Mouse (Mus musculus) intestine, embryonic 14.5 days (tissue): ENCODE measurements around the gene Fmn2. TPM values are rescaled to one million over a fixed set of nuclear protein-coding genes. Genes with fewer than 3 reads are reported as not detected.

Experiments
- ATAC-seq: fragments of 200-750 bp; cut with Nextera tagmentation; replicated peaks from 2 replicates; pipeline ENCODE4 v1.8.0; 2017; ENCODE audit warnings: low read depth, moderate number of reproducible peaks, moderate TSS enrichment, moderate library complexity; ENCODE audit not compliant: low FRiP score, low TSS enrichment
- DNase-seq: peaks from one replicate; pipeline ENCODE4 v3.0.0-alpha.2; 2018; ENCODE audit warnings: low spot score
- H3K27ac ChIP-seq: fragments of 300-500 bp; sonication (generic); 2 replicates; pipeline ENCODE4 v1.5.1; 2014; ENCODE audit warnings: low read depth, mild to moderate bottlenecking, control low read depth
- H3K27me3 ChIP-seq: fragments of 300-500 bp; sonication (generic); replicated peaks from 2 replicates; pipeline ENCODE4 v1.6.1; 2014; ENCODE audit warnings: low read length, control low read depth; ENCODE audit not compliant: control insufficient read depth, insufficient read depth
- H3K36me3 ChIP-seq: fragments of 300-500 bp; sonication (generic); 2 replicates; pipeline ENCODE4 v1.6.1; 2014; ENCODE audit warnings: low read length, control low read depth; ENCODE audit not compliant: control insufficient read depth, insufficient read depth
- H3K4me1 ChIP-seq: fragments of 300-500 bp; sonication (generic); replicated peaks from 2 replicates; pipeline ENCODE4 v1.6.1; 2014; ENCODE audit warnings: low read length, control low read depth, mixed read lengths; ENCODE audit not compliant: control insufficient read depth, insufficient read depth
- H3K4me2 ChIP-seq: fragments of 300-500 bp; sonication (generic); 2 replicates; pipeline ENCODE4 v1.6.1; 2014; ENCODE audit warnings: low read length
- H3K4me3 ChIP-seq: fragments of 300-500 bp; sonication (generic); 2 replicates; pipeline ENCODE4 v1.5.1; 2014; ENCODE audit warnings: low read depth, low read length, control low read depth, mixed read lengths
- H3K9ac ChIP-seq: fragments of 300-500 bp; sonication (generic); 2 replicates; pipeline ENCODE4 v1.6.1; 2014; ENCODE audit warnings: mild to moderate bottlenecking, low read length
- H3K9me3 ChIP-seq: fragments of 300-500 bp; sonication (generic); 2 replicates; pipeline ENCODE4 v1.6.1; 2016; ENCODE audit warnings: low read length, control low read depth; ENCODE audit not compliant: control insufficient read depth
- WGBS: fragments of 180-500 bp; shearing (Covaris S2); extraction: QIAGEN DNeasy Blood & Tissue Kit; methylation state at CpG from one replicate; pipeline ENCODE4 v1.1.7; 2014; 5-methylcytosine and 5-hydroxymethylcytosine counted together
- polyA plus RNA-seq: library from polyadenylated mRNA; unstranded; fragments of >200 nt; fragmentation: Nextera tagmentation; extraction: Ambion mirVana; gene quantifications from 2 replicates; pipeline ENCODE4 v1.2.1, GENCODE M21; 2014

Gene Fmn2
- polyA plus RNA-seq, 1 experiment from 2014 or later: 2.1 TPM

DNA sequence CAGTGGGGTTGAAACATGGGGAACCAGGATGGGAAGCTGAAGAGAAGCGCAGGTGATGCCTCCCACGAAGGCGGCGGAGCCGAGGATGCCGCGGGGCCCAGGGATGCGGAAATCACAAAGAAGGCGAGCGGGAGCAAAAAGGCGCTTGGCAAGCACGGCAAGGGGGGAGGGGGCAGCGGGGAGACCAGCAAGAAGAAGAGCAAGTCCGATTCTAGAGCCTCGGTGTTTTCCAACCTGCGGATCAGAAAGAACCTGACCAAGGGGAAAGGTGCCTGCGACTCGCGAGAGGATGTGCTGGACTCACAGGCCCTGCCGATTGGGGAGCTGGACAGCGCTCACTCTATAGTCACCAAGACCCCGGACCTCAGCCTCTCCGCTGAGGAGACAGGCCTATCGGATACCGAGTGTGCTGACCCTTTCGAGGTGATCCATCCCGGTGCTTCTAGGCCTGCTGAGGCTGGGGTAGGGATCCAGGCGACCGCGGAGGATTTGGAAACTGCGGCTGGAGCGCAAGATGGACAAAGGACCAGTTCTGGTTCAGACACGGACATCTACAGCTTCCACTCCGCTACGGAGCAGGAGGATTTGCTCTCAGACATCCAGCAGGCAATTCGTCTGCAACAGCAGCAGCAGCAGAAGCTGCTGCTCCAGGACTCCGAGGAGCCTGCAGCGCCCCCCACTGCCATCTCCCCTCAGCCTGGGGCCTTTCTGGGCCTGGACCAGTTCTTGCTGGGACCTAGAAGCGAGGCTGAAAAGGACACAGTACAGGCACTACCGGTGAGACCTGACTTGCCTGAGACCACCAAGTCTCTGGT lies 613 bp downstream of the Fmn2 start:
- Histone ChIP-seq H3K4me1 (peaks cover 14% of the 10 kb centered on the region), H3K9ac (peak overlapping the region; percentile 55), H3K4me3 (peak overlapping the region; percentile 65), H3K9me3 (no peaks in the 10 kb centered on the region), H3K4me2 (peak overlapping the region; percentile 97), H3K27ac (peak overlapping the region; percentile 33; the same call in 1 of the 2 replicates), H3K36me3 (no peaks in the 10 kb centered on the region), H3K27me3 (peaks cover 13% of the 10 kb centered on the region; the same call in 1 of the 2 replicates)
- DNase-seq (peak; percentile 82), ATAC-seq (peak; percentile 44)
- under 1% methylated on average over 40 of the region's 40 CpGs for WGBS

DNA sequence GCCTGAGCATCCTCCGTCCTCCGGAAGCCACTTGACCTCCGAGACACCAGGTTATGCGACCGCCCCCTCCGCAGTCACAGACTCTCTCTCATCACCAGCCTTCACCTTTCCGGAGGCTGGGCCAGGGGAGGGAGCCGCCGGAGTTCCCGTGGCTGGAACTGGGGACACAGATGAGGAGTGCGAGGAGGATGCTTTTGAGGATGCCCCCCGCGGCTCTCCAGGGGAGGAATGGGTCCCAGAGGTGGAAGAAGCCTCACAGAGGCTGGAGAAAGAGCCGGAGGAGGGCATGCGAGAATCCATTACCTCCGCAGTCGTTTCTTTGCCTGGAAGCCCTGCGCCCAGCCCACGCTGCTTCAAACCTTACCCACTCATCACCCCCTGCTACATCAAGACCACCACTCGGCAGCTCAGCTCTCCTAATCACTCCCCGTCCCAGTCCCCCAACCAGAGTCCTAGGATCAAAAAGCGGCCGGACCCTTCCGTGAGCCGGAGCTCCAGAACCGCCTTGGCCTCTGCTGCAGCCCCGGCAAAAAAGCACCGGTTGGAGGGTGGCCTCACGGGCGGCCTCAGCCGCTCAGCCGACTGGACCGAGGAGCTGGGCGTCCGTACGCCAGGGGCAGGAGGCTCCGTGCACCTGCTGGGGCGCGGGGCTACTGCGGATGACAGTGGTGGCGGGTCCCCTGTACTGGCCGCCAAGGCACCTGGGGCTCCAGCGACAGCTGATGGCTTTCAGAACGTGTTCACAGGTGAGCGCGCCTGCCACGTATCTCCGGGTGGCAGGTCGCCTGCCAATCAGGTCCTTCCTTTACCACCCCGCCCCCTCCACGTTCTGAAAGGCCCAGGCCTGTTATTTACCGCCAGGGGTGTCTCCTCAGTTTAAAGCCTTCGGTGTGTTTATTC lies 1.5 kb downstream of the Fmn2 start:
- peak; percentile 58 for ATAC-seq
- H3K36me3 ChIP-seq: no peaks in the 10 kb centered on the region
- H3K4me3 ChIP-seq: peak overlapping the region; percentile 65
- no peaks in the 10 kb centered on the region for H3K9me3 ChIP-seq
- peak overlapping the region; percentile 97 for H3K4me2 ChIP-seq
- under 1% methylated on average over 53 of the region's 53 CpGs for WGBS
- H3K4me1 ChIP-seq: peaks cover 14% of the 10 kb centered on the region
- peaks cover 13% of the 10 kb centered on the region; the same call in 1 of the 2 replicates for H3K27me3 ChIP-seq
- DNase-seq: peak; percentile 64
- peak overlapping the region; percentile 55; the same call in 1 of the 2 replicates for H3K9ac ChIP-seq
- H3K27ac ChIP-seq: no peak overlapping the region

DNA sequence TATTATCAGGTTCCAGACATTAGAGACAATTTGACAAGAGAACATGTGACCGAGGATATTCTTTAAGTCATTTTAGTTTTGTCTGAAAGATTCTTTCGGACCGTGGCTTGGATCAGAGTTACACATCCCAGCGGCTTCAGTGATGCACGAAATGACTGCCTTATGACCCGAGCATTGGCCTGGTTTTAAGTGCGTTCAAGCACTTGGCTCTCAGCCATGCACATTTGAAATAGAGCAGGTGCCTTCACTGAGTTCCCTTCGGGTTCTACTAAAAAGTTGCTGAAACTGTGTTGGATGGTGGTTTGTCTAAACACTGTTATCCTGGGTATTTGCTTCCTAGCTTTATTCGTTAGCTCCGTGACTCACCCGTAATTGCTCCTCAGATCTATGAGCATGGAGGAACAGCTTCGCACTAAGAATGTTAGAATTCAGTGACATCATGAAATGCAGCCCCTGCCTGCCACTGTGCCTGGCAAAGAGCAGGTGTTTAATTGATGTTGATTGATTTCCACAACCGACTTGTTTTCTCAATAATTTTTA lies 7.0 kb downstream of the Fmn2 start:
- no peak overlapping the region for H3K9ac ChIP-seq
- no peak overlapping the region for H3K4me2 ChIP-seq
- H3K27me3 ChIP-seq: 0 out of 2 replicates have a peak, but pooled peaks cover 4% of the 10 kb centered on the region
- 44% methylated on average over 13 of the region's 13 CpGs for WGBS
- H3K27ac ChIP-seq: no peak overlapping the region
- H3K36me3 ChIP-seq: no peaks in the 10 kb centered on the region
- H3K4me1 ChIP-seq: peaks cover 3% of the 10 kb centered on the region
- DNase-seq (no peak), ATAC-seq (no peak)
- no peaks in the 10 kb centered on the region for H3K9me3 ChIP-seq
- no peak overlapping the region for H3K4me3 ChIP-seq

DNA sequence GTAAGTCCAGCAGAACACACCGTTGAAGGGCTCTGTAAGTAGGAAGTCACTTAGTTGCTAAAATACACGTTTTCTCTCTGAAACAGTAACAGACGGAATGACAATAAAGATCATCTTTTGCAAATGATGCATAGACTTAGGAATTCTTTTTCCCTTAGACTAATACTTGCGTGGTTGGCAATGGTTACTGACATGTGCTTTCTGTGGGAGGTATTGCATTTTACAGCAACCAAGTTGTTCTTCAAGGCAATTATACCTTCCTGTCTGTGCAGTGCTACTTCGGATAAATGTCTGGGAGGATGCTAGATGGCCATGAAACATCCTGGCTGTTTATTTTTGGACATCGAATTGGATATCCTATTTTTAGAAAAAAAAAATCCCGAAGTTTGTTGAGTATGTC lies 11.8 kb downstream of the Fmn2 start:
- 81% methylated on average over 7 of the region's 7 CpGs for WGBS
- Histone ChIP-seq H3K9ac (no peak overlapping the region), H3K27ac (no peak overlapping the region), H3K27me3 (no peaks in the 10 kb centered on the region), H3K9me3 (no peaks in the 10 kb centered on the region), H3K4me2 (no peak overlapping the region), H3K36me3 (no peaks in the 10 kb centered on the region), H3K4me3 (no peak overlapping the region), H3K4me1 (no peaks in the 10 kb centered on the region)
- ATAC-seq (no peak), DNase-seq (no peak)

DNA sequence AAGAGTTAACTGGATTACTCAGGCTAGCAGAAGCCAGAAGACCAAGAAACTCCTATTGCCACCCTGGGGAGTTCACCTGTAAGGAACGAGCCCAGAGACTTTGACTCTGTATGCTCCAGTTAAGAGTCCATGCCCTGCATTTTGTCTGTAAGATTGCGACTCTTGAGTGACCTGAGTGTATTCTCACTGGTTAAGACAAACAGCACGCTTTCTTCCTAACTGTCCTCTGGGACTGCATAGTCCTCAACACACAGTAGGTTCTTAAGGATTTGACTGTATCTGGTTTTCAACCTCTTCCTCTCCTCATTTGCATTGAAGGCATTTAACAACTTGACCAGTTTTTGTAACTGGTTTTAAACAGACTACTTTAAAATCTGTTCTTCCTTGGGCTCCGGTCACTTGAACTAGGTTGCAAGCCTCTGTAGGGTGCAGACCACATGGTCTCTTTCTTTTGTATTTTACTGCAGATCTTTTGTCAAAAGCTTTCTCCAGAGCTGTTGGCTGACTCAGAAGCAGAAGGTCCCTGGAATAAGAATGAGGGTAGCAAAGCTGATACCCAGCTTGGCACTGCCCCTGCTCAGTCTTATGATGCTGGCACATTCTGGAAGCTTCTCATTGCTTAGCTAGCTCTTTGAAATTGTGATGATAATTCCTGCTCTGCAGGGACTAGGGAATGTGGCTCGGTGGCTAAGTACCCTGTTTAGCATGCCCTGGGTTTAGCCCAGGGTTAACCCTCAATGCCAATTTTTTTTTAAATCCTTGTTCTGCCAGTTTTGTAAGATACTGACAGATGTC lies 20.5 kb downstream of the Fmn2 start:
- no peaks in the 10 kb centered on the region for H3K4me1 ChIP-seq
- H3K36me3 ChIP-seq: no peaks in the 10 kb centered on the region
- no peaks in the 10 kb centered on the region for H3K9me3 ChIP-seq
- no peak overlapping the region for H3K9ac ChIP-seq
- H3K4me2 ChIP-seq: no peak overlapping the region
- DNase-seq: no peak
- no peak overlapping the region for H3K27ac ChIP-seq
- H3K4me3 ChIP-seq: no peak overlapping the region
- 82% methylated on average over 5 of the region's 5 CpGs for WGBS
- ATAC-seq: no peak
- H3K27me3 ChIP-seq: no peaks in the 10 kb centered on the region

DNA sequence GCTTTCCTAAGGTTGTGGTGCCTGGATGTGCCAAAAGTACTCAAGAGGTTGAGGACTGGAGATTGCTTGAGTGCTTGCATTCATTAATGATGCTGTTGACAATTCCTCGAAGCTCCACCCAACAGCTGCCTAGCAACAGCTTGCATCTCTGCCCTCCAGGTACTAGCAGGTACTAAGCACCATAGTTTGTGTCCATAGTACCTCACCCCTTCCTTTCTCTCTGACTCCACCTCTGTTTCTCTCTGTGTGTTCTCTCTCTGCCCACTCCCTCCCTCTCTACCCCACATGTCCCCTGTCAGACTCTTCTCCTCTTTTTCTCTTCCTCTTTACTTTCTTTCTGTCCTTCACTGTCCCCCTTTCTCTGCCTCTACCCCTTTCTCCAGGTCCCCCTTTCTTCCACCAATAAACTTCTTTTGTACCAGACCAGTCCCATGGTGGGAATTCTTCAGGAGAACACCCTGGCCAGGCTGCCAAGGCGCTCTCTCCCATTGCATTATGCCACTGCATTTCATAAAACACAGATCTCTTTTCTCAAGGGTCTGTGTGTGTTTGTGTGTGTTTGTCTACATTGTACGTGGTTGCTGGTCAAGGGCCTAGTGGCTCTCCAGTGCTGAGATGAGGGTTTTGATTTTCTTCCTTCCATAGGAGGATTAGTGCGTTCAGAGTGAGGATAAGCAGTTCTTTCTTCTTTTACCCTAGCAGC lies 21.3 kb downstream of the Fmn2 start:
- no peaks in the 10 kb centered on the region for H3K27me3 ChIP-seq
- no peak for DNase-seq
- H3K27ac ChIP-seq: no peak overlapping the region
- no peaks in the 10 kb centered on the region for H3K9me3 ChIP-seq
- no peak overlapping the region for H3K9ac ChIP-seq
- 66% methylated on average over 4 of the region's 4 CpGs for WGBS
- H3K36me3 ChIP-seq: no peaks in the 10 kb centered on the region
- ATAC-seq: no peak
- H3K4me3 ChIP-seq: no peak overlapping the region
- H3K4me1 ChIP-seq: no peaks in the 10 kb centered on the region
- H3K4me2 ChIP-seq: no peak overlapping the region

DNA sequence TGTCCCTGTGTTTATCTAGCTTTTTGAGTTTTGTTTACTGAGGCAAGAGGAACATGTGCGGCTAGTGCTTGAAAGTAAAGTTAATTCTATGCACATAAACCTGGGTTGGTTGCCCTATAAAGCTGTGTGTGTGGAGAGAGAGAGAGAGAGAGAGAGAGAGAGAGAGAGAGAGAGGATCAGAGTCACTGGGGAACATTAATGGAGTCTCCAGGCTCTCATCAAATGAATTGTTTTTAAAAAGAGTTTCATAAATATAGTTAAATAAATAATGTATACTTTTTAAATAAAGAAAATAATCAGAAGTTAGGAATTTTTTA lies 21.8 kb downstream of the Fmn2 start:
- DNase-seq: no peak
- Histone ChIP-seq H3K9me3 (no peaks in the 10 kb centered on the region), H3K36me3 (no peaks in the 10 kb centered on the region), H3K4me2 (no peak overlapping the region), H3K27ac (no peak overlapping the region), H3K4me1 (no peaks in the 10 kb centered on the region), H3K4me3 (no peak overlapping the region), H3K9ac (no peak overlapping the region), H3K27me3 (no peaks in the 10 kb centered on the region)
- ATAC-seq: no peak
- WGBS: 20% methylated on average over 1 of the region's 1 CpGs
